Mouse (Mus musculus) kidney, adult 8-10 months (tissue): ENCODE measurements at regions not wholly inside any gene's neighbourhood (a gene's known extent, or its start where the extent isn't known, plus 50 kb on each side); places are given as distances from the start of the nearest gene placed in this dataset.

Experiments
- DNase-seq, 2 experiments: peaks; one replicate each; pipeline ENCODE4 v3.0.0; 2022

GRCm38 (mm10) chr4:5206394-5207099, 413.4 kb upstream of the Impad1 start:
- DNase-seq, result no peak

GRCm38 (mm10) chr4:5205328-5206208, 412.4 kb upstream of the Impad1 start:
- no peak for DNase-seq

- DNase-seq, result no peak
These were observed 401.1 kb upstream of the Impad1 start for GRCm38 (mm10) chr4:5194272-5194671.

- DNase-seq, result no peak
These were observed 388.4 kb upstream of the Impad1 start for GRCm38 (mm10) chr4:5181591-5181990.

GRCm38 (mm10) chr4:5178991-5179693, 386.0 kb upstream of the Impad1 start:
- DNase-seq, result peak in 1 of 2 experiments; percentile 4

- DNase-seq, result no peak
These were observed 372.1 kb upstream of the Impad1 start for GRCm38 (mm10) chr4:5165263-5165662.

- DNase-seq, result no peak
These were observed 367.8 kb upstream of the Impad1 start for GRCm38 (mm10) chr4:5160931-5161330.

GRCm38 (mm10) chr4:5130726-5131125, 337.6 kb upstream of the Impad1 start:
- DNase-seq, result peak in 1 of 2 experiments; percentile 10

- no peak for DNase-seq
These were observed 332.9 kb upstream of the Impad1 start for GRCm38 (mm10) chr4:5126059-5126458.

GRCm38 (mm10) chr4:5098411-5098810, 305.3 kb upstream of the Impad1 start:
- DNase-seq, result no peak

- DNase-seq, result no peak
These were observed 285.6 kb upstream of the Impad1 start for GRCm38 (mm10) chr4:5078723-5079122.

GRCm38 (mm10) chr4:5074754-5075153, 281.6 kb upstream of the Impad1 start:
- DNase-seq, result no peak

GRCm38 (mm10) chr4:5071243-5071642, 278.1 kb upstream of the Impad1 start:
- DNase-seq, result no peak

- no peak for DNase-seq
These were observed 266.3 kb upstream of the Impad1 start for GRCm38 (mm10) chr4:5059290-5059955.

- no peak for DNase-seq
These were observed 236.8 kb upstream of the Impad1 start for GRCm38 (mm10) chr4:5029929-5030328.

- DNase-seq, result no peak
These were observed 194.3 kb upstream of the Impad1 start for GRCm38 (mm10) chr4:4987491-4987890.

GRCm38 (mm10) chr4:4983474-4984194, 190.5 kb upstream of the Impad1 start:
- DNase-seq, result no peak

- no peak for DNase-seq
These were observed 178.7 kb upstream of the Impad1 start for GRCm38 (mm10) chr4:4971800-4972319.

GRCm38 (mm10) chr4:4948956-4949355, 155.8 kb upstream of the Impad1 start:
- DNase-seq, result no peak

GRCm38 (mm10) chr4:4944498-4944897, 151.3 kb upstream of the Impad1 start:
- DNase-seq, result no peak

- no peak for DNase-seq
These were observed 132.6 kb upstream of the Impad1 start for GRCm38 (mm10) chr4:4925741-4926140.

GRCm38 (mm10) chr4:4920256-4920655, 127.1 kb upstream of the Impad1 start:
- no peak for DNase-seq
